Mouse (Mus musculus) heart, postnatal 0 days (tissue): Measurements from ENCODE around the gene Stat5a. TPM values are rescaled to one million over a fixed set of nuclear protein-coding genes. Genes with fewer than 3 reads are reported as not detected.

Source experiments
- ATAC-seq: fragments of 200-750 bp; cut with Nextera tagmentation; 2 replicates; pipeline ENCODE4 v1.8.0; 2017; ENCODE audit warnings: low read depth, moderate number of reproducible peaks, moderate library complexity; ENCODE audit not compliant: insufficient read depth
- DNase-seq: peaks from one replicate; pipeline ENCODE4 v3.0.0-alpha.2; 2016; ENCODE audit warnings: low spot score
- H3K27ac ChIP-seq: fragments of 300-500 bp; sonication (generic); 2 replicates; pipeline ENCODE4 v1.5.1; 2014; ENCODE audit warnings: low read depth, mild to moderate bottlenecking
- H3K27me3 ChIP-seq: fragments of 300-500 bp; sonication (generic); 2 replicates; pipeline ENCODE4 v1.6.1; 2014; ENCODE audit warnings: low read length, mixed read lengths; ENCODE audit not compliant: control insufficient read depth, insufficient read depth
- H3K36me3 ChIP-seq: fragments of 300-500 bp; sonication (generic); replicated peaks from 2 replicates; pipeline ENCODE4 v1.6.1; 2014; ENCODE audit warnings: low read length, mixed read lengths; ENCODE audit not compliant: control insufficient read depth, insufficient read depth
- H3K4me1 ChIP-seq: fragments of 300-500 bp; sonication (generic); 2 replicates; pipeline ENCODE4 v1.6.1; 2014; ENCODE audit warnings: antibody characterized with exemption; ENCODE audit not compliant: control insufficient read depth, insufficient read depth
- H3K4me2 ChIP-seq: fragments of 300-500 bp; sonication (generic); 2 replicates; pipeline ENCODE4 v1.6.1; 2014; ENCODE audit warnings: low read depth, mild to moderate bottlenecking, low read length, moderate library complexity
- H3K4me3 ChIP-seq: fragments of 300-500 bp; sonication (generic); 2 replicates; pipeline ENCODE4 v1.5.1; 2014; ENCODE audit warnings: low read depth, low read length
- H3K9ac ChIP-seq: fragments of 300-500 bp; sonication (generic); replicated peaks from 2 replicates; pipeline ENCODE4 v1.6.1; 2014; ENCODE audit warnings: low read depth, low read length, mixed read lengths
- H3K9me3 ChIP-seq: fragments of 300-500 bp; sonication (generic); replicated peaks from 2 replicates; pipeline ENCODE4 v1.6.1; 2016; ENCODE audit warnings: low read length; ENCODE audit not compliant: control insufficient read depth
- CTCF ChIP-seq: IDR thresholded peaks from 2 replicates; pipeline ENCODE4 v1.5.1; 2016; ENCODE audit warnings: antibody characterized with exemption, control low read depth, low read depth
- EP300 ChIP-seq: IDR thresholded peaks from 2 replicates; pipeline ENCODE4 v1.6.1; 2016; ENCODE audit warnings: antibody characterized with exemption, low read depth
- WGBS: fragments of 180-500 bp; shearing (Covaris S2); extraction: QIAGEN DNeasy Blood & Tissue Kit; methylation state at CpG from one replicate; pipeline ENCODE4 v1.1.7; 2014; 5-methylcytosine and 5-hydroxymethylcytosine counted together
- polyA plus RNA-seq: library from polyadenylated mRNA; unstranded; fragments of >200 nt; fragmentation: Nextera tagmentation; extraction: Ambion mirVana; gene quantifications from 2 replicates; pipeline ENCODE4 v1.2.1, GENCODE M21; 2015
- total RNA-seq: library from RNA; depleted of rRNA; stranded (reverse); fragments of >200 nt; gene quantifications from 2 replicates; pipeline ENCODE4 v1.2.3, GENCODE M21; 2014; ENCODE audit warnings: low replicate concordance

Stat5a gene
- total and polyA plus RNA-seq, 2 experiments from 2014 or later: 11.7 to 12.6 TPM

GRCm38 (mm10) chr11:100918007-100918406 is 58.9 kb downstream of the Stat5a start:
- 85% methylated on average over 5 of the region's 5 CpGs for whole genome bisulfite sequencing
- ATAC-seq (no peak), DNase-seq (no peak)
- Histone ChIP-seq H3K27ac (no peak overlapping the region), H3K4me2 (no peak overlapping the region), H3K27me3 (no peaks in the 10 kb centered on the region), H3K4me3 (no peak overlapping the region), H3K9ac (no peak overlapping the region), H3K9me3 (no peaks in the 10 kb centered on the region), H3K4me1 (no peaks in the 10 kb centered on the region), H3K36me3 (peaks cover 36% of the 10 kb centered on the region)
- no peak for TF ChIP-seq EP300
- TF ChIP-seq CTCF: no peak

DNA sequence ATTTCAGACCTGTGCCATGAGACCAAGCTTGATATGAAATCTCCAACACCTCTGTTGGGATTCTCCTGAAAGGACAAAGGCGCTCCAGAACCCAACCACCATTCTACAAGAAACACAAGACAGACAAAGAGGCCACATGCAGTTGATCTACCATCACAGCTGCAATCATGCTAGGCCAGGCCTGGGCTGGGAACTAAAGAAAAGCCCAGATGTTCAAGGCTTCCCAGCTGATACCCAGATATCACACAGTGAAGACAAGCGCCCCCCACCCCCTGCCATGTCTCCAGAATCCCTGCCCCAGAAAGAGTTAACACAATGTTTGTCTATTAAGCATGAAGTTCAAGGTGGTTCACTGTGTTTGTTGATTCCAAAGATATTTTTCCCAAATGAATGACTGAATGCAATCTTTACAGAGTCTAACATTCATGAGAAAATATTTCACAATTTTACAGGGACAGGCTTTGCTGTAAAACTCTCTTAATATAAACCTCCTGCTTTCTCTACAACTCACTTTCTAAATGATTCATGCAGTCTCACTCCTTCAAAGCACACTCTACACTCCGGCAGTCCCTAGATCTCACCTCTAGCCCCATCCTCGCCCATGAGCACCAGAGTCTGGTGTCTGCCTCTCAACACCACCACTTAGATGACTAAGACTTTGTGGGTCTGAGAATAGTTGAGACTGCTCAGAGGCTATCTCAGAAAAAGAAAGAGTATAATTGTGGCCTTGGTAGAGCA is 61.9 kb downstream of the Stat5a start:
- Histone ChIP-seq H3K9me3 (no peaks in the 10 kb centered on the region), H3K4me1 (peaks cover 6% of the 10 kb centered on the region), H3K4me3 (no peak overlapping the region), H3K36me3 (peaks cover 23% of the 10 kb centered on the region), H3K4me2 (no peak overlapping the region), H3K9ac (no peak overlapping the region), H3K27ac (no peak overlapping the region), H3K27me3 (no peaks in the 10 kb centered on the region)
- no peak for TF ChIP-seq CTCF
- no peak for TF ChIP-seq EP300
- ATAC-seq: no peak
- WGBS: 92% methylated on average over 4 of the region's 4 CpGs
- DNase-seq: no peak

DNA sequence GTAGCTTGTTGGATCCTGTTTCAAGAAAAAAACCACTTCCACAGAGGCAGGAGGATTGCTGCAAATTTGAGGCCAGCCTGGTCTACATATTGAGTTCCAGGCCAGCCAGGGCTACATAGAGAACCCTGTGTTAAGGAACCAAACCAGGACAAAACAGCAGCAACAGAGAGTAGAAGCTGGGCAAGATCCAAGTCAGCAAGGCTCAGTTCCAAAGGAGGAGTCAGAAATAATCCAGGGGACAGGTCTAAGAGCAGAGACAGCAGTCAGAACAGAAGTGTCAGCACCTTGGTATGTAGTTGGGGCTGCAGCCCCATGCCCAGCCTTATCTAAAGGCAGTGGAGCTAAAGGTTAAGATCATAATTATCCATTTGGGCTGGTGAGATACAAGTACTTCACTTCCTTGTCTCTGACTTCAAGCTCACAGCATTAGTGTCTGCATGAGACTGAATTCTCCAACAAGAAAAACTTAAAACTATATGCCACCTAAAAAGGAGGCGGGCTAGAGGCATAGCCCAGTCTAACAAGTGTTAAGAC is 65.3 kb downstream of the Stat5a start:
- Histone ChIP-seq H3K4me2 (no peak overlapping the region), H3K27me3 (no peaks in the 10 kb centered on the region), H3K9me3 (no peaks in the 10 kb centered on the region), H3K36me3 (no peaks in the 10 kb centered on the region; the same call in 1 of the 2 replicates), H3K27ac (no peak overlapping the region), H3K9ac (no peak overlapping the region), H3K4me3 (no peak overlapping the region), H3K4me1 (peaks cover 6% of the 10 kb centered on the region)
- ATAC-seq: no peak
- no peak for DNase-seq
- 96% methylated on average over 1 of the region's 1 CpGs for WGBS
- TF ChIP-seq CTCF (no peak), EP300 (no peak)

DNA sequence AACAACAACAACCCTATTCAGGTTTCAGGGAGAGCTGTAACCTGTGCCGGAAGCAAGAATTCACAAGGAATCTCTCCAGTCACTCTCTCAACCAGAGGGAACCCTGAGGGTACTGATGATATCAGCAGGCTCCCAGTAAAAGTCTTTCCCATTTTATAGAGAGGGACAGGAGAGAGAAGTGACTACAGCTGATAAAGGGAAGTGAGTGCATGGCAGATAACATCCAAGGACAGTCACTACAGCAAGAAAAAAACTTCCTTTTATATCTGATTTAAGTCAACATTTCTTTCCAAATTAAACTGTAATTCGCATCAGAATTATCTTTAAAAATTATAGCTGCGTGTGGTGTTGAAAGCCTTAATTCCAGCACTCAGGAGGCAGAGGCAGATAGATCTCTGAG is 68.2 kb downstream of the Stat5a start:
- no peak overlapping the region for H3K4me3 ChIP-seq
- no peak for TF ChIP-seq EP300
- TF ChIP-seq CTCF: no peak
- H3K9me3 ChIP-seq: no peaks in the 10 kb centered on the region
- WGBS: 83% methylated on average over 3 of the region's 3 CpGs
- H3K27ac ChIP-seq: no peak overlapping the region
- no peaks in the 10 kb centered on the region; the same call in 1 of the 2 replicates for H3K36me3 ChIP-seq
- peaks cover 12% of the 10 kb centered on the region for H3K4me1 ChIP-seq
- H3K27me3 ChIP-seq: no peaks in the 10 kb centered on the region
- H3K9ac ChIP-seq: no peak overlapping the region
- no peak overlapping the region for H3K4me2 ChIP-seq
- DNase-seq (no peak), ATAC-seq (no peak)

- Histone ChIP-seq H3K27me3 (no peaks in the 10 kb centered on the region), H3K4me3 (no peak overlapping the region), H3K4me2 (no peak overlapping the region), H3K27ac (no peak overlapping the region), H3K9me3 (no peaks in the 10 kb centered on the region), H3K9ac (no peak overlapping the region), H3K4me1 (peaks cover 7% of the 10 kb centered on the region), H3K36me3 (0 out of 2 replicates have a peak, but pooled peaks cover 4% of the 10 kb centered on the region)
- TF ChIP-seq CTCF (no peak), EP300 (no peak)
- no peak for ATAC-seq
- DNase-seq: no peak
- 69% methylated on average over 7 of the region's 7 CpGs for WGBS
These were observed 71.5 kb downstream of the Stat5a start for GRCm38 (mm10) chr11:100930611-100931010.
